Mouse (Mus musculus) liver, adult 2 months (tissue): ENCODE measurements around the gene Kcnj1.

ENCODE experiments used
- CTCF ChIP-seq: fragments of 200-500 bp; IDR thresholded peaks from 2 replicates; pipeline ENCODE4 v1.5.1; 2011; ENCODE audit warnings: low read depth, low read length, control low read depth
- POLR2A ChIP-seq: fragments of 200-500 bp; IDR thresholded peaks from 2 replicates; pipeline ENCODE4 v1.6.1; 2011; ENCODE audit warnings: low read length, control low read depth; ENCODE audit not compliant: insufficient read depth; ENCODE audit errors: extremely low read depth

GRCm38 (mm10) chr9:32445789-32446188, 73.5 kb downstream of the Kcnj1 start:
- no peak for TF ChIP-seq POLR2A
- TF ChIP-seq CTCF = peak; percentile 23; the same call in 1 of the 2 replicates
